Mouse (Mus musculus) lung, postnatal 25 days (tissue): ENCODE measurements around the gene Hmga1.

ENCODE experiments used
- DNase-seq: peaks from one replicate; pipeline ENCODE4 v3.0.0; 2022; ENCODE audit warnings: low spot score

Gene Hmga1

DNA sequence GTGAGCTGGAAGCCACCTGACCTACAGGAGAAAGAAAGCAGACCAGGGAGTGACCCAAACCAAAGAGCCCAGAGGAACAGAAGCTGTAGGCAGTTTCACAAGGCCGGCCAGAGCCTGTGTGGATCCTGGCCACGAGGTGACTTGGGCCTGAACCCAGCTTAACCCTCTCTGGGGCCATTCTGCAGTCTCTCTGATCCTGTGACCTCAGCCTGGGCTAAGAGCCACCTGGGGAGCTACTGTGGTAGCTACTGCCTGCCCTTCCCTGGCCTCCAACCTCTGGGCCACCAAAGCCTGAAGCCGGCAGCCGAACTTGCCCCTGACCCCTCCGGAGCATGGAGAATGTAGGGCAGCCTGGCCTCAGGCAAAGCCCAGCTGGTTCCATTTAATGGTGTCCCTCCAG is 27.5 kb upstream of the Hmga1 start:
- DNase-seq = no peak

DNA sequence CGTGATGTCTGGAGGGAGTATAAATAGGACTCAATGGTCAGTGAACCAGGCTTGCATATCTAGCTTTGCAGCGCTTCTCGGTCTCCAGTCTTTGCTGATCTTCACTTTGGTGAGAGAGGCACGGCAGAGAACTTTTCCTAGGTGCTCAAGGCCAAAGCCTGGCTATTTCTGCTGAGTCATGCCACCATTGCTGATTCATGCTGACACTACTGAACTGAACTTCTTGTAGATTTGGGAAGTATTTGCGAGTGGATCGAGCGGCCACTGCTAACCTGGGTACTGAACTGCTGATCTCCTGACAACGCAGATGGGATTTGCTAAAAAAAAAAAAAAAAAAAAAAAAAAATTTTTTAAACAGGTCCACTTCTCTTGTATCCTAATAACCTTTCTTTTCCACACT is 24.2 kb upstream of the Hmga1 start:
- DNase-seq = no peak

DNA sequence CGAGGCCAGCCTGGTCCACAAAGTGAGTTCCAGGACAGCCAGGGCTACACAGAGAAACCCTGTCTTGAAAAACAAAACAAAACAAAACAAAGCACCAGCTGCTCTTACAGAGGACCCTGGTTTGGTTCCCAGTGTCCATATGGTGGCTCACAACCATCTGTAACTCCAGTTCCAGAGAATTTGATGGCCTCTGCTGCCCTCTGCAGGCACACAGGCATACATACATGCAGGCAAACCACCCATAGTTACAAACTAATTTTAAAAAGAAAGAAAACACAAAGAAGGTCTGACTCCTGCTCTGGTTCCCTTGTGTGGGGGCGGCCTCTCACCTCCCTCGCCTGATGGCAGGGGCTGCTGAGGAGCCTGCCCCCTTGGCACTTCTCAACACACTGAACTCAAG is 22.9 kb upstream of the Hmga1 start:
- no peak for DNase-seq

DNA sequence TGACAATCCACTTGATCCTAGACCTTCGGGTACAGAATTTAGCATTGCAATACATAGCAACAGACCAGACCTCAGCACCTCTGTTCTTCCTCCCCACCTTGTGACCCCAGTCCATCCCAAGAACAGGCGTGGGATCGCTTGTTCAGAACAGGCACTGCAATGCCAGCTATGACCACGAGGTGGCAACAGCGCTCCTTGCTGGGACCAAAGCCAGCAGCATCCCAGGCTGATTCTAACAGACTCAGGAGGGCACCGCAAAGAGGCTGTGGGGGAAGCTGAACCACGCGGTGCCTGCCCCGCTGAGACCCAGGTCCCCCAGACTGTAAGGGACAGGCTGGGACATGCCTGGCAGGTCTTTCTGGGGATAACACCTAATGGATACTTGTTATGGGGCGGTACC is 21.6 kb upstream of the Hmga1 start:
- peak; percentile 86 for DNase-seq

DNA sequence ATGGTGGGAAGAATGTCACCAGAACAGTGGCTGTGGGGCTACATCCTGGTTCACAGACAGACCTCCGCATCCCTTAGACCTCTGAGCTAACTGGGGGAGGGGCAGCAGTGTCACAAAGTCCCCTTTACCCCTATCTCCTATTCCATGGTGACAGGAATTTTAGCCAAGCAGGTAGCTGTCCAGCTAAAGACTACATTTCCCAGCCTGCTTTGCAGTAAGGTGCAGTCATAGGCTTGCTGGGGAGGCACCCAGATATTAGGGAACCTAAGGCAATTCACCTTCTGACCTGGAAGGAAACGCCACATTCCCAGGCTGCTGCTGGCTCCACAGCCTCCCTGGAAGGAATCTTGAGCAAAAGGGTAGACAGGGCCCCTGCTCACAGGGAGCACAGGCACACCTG is 15.0 kb upstream of the Hmga1 start:
- no peak for DNase-seq

DNA sequence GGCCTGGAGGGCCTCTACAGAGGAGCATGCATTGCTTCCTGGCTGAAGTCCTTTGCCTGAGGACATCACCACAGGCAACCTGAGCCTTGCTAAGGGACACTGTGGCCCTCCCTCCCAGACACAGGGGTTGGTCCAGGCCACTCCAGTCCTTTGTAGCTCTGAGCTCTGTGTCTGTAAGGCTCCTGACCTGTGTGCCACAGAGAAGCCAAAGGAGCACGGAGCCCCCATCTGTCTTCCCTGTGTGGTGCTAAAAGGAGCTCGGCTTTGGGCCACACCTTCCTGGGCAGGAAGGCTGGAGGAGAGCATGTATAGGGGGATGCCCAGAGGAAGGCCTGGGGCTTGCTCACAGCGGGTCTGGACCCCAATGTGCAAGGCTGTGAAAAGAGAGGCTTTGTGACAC is 14.3 kb upstream of the Hmga1 start:
- DNase-seq = no peak

DNA sequence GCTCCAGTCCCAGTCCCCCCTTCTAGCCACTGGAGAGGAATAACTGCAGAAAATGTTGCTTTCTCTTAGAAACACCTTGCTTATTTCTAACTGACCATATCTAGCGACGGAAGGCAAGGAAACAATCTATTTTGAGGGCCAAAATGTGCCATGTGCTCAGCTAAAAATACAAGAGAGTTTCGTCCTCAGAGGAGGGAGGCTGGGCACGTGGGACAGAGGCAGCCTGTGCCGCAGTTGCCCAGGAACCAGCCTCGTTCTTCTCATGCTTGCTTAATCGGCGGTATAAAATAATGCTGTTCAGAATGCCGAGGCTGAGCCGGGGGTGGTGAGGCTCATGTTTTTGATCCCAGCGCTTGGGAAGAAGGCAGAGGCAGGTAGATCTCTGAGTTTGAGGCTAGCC is 11.7 kb upstream of the Hmga1 start:
- no peak for DNase-seq

DNA sequence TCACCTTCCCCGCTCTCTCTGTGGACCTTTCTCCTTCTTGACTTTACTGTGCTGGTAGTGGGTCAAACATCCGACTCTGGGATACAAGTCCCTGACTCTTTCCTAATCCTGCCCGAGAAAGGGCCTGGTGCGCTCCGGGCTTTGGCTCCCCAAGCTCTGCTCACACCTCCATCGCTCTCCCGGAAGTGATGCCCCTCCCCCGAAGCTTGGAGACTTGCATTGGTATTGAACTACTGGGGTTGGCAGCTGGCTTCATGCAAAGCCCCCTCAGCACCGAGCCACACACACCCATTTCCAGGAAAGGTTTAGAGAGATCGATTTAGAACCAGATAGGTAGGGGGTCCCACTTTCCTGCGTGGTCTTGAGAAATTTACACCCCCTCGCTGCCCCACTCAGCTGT is 10.3 kb upstream of the Hmga1 start:
- no peak for DNase-seq

DNA sequence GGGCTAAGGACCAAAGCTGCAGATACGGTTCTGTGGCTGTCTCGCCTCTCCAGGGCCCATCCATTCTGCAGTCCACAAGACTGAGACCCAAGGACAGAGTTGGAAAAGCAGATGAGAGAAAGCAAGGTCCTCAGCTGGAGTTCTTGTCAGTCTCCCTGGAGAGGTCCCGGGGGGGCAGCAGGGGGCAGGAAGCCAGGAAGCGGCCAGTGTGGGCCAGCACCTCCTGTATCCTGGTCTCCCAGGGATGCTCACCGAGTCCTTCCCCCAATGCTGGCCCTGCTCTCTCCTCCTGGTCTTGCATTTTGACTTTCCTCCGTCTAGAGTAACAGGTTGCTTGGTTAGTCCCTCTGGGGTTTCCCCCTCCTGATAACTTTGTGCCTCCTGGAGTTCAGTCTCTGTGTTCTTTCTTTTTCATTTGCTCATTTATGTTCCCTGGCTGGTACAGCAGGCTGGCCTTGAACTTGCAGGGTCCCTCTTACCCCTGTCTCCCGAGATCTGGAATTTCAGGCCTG is 9.7 kb upstream of the Hmga1 start:
- DNase-seq = no peak

DNA sequence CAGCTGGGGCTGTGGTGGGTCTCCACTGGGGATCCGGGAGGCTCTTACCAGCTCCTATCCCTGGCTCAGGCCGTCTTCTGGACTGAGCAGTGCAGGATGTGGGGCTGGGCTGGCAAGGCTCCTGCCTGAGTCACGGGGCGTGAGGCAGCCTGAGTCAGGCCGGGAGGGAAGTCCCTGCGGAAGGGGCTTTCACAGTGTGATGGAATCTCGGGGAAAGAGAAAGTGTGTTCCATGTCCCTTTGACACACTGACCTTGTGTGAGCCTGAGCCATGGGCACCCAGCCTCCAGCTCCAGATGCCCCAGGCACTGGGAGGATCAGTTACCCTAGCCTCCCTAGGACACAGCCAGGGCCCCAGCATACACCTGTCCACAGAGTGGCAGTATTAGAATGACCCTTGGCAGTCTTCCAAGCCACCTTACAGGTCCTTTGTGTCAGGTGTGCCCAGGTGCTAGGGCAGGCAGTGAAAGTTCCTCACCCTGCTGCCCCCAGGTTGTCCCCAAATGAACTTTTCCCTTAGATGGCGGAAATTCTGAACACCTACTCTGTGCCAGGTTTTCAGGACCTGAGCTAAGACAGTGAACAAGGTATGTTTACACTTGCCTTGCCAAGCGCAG is 8.9 kb upstream of the Hmga1 start:
- DNase-seq = no peak

DNA sequence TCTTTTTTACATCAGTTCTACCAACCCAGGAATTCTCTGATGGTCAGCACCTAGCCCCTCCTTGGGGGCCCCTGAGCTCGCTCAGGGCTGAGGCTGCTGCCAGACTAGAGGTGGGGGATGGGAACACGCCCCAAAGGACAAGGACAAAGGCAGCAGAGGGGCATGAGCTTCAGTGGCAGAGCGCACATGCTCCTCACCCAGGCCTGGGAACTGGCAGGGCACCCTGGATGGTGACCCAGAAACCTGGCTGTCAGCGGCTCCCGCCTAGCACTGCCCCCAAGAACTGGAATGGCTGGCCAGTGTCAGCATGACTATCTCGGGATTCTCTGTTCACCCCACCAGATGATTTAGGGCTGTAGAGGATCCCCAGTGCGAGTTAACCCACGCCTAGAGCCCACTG is 7.1 kb upstream of the Hmga1 start:
- no peak for DNase-seq

DNA sequence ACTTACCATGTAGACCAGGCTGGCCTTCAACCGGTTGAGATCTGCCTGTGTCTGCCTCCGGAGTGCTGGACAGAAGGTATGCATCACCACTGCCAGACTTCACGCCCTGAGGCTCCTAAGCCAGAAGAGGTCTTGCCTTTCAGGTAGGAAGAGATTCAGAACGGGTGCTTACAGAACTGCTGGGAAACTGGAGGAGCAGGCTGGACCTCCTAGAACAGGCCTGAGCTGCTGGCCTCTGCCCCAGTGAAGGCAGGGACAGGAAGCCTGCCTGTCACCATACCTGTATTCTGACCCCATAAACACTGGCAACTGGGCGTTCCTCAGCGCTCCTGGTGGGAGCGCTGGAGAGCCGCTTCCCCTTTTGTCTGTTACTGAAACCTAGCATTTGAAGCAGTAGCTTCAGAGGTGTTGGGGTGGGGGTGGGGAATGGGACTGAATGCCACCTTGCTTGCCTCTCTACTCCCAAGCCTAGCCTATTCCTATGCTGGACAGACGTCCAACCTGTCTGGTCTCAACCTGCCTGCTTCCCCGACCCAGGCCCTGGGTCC is 4.8 kb upstream of the Hmga1 start:
- no peak for DNase-seq

DNA sequence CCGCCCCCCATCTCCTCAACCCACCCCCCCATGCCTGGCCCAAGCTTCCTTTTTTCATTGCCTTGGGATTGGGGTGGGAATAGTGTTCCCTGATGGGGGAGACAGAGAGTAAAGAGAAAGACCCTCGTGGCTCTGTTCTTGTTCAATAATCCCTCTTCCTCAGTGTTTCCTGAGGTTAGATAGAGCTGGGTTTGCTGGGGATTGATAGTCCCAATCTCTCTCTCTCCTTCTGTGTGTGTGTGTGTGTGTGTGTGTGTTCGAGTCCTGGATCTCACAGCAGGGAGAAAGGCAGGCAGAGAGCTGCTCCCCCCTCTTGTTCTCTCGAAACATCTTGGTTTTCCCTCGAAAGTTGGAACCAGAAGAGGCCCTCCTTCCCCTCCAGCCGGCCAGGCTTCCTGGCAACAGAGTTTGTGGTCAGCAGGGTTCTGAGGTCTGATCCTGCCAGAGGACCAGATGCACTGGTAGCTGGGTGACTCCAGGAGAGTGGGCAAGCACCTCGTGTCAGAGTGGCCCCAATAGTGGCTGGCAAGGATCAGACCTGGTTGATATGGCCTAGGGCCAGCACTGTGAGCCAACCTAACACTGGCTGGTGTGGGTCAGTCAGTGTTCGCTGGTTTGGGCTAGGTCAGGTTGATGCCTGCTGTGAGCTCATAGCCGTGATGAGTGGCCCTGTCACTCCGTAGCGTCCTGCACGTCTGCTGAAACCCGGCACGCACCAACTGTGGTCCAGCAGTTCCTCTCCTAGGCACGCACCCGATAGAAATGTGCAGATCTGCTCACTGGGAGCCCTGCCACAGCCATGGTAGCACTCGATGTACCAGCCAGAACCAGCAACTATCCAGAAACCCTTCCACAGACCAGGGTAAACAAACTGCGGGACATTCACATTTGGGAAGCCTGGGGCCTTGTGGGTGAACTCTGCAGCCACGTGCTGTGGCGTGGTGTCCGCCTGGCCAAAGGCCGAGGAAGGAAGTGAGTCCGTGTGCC is 3.8 kb upstream of the Hmga1 start:
- DNase-seq = no peak

DNA sequence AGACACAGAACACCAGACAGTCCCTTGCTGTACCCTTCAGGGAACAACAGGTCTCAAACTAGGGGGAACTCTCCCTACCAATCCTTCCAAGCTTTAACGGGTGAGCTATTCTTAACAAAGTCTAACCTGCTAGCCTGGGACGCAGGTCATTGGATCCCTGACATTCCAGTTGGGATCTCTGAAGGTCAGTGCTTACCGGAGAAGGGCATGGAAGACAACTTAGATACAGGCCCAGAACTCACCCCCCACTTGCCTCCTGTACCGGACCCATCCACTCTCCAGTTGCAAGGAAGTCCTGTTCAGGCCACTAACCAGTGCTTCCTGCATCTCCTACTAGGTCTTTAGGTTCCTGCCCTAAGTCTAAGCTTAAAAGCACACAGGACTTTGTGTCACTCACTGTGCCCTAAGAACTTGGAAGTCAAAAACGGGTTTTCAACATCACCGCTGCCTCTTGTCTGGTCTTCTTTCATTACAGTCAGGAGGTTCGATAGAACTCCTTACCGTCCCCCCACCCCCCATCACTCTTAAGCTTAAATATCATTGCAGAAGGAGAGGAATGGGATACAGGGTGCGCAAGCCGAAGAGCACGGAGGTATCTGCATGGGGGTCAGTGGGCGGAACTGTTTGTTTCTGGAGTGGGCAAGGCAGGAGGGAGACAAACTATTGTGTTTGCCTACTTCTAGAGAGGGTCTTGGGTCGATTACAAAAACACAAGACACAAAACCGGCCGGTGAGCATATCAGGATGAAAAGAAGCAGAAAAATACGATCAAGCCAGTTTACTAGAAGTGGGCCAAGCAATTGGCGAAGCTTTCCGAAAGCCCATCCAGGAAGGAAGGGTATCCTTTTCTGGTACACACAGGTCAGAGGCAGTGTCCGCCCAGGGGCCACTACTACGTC is 2.0 kb upstream of the Hmga1 start:
- DNase-seq = no peak

DNA sequence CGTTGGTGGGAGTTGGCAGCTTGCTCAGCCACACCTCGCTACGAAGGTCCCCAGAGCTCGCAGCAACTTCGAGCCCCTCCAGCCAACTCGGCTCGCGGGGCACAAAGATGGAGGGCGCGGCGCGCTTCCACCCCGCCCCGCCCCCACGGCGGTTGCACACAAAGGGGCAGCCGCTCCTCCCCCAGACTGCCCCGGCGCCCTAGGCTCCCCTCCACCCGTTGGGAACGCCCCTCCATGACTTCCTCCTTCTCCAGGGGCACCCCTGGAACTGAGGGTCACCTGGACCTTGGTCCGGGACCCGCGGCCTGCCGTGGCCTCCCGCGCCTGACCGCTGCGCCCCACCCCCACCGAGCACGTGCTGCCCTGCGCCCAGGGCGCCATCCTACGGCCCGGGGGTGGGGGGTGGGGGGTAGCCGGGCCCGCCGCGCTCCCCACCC is 1.2 kb upstream of the Hmga1 start:
- peak; percentile 32 for DNase-seq

DNA sequence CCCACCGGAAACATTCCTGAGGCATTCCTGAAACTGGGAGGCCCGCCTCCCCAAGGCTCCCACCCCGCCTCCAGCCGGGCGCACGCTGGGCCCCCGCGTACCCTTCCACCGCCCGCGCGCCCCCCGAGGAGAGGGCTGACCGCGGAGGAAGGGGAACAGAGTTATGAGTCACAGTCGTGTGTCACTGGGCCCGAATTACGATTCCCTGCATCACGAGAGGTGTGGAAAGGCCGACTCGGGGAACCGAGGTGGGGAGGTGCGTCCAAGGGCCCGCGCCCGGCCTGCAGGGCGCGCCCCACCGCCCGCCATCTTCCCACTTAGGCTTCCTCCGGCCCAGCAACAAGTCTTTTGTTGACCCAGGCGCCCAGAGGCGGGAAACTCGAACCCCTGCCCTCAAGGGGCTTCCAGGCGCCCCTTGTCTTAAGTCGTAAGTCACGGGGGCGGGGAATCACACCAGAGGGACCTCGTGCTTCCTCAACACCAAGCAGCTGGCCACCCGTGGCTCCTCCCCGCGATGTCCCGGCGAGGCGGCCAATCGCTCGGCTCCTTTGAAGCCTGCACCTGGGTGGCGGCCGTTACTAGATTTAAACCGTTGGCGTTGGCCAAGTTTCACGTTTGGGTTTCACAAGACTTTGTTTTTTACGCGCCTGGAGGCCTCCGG is 655 bp upstream of the Hmga1 start:
- DNase-seq = peak; percentile 76

DNA sequence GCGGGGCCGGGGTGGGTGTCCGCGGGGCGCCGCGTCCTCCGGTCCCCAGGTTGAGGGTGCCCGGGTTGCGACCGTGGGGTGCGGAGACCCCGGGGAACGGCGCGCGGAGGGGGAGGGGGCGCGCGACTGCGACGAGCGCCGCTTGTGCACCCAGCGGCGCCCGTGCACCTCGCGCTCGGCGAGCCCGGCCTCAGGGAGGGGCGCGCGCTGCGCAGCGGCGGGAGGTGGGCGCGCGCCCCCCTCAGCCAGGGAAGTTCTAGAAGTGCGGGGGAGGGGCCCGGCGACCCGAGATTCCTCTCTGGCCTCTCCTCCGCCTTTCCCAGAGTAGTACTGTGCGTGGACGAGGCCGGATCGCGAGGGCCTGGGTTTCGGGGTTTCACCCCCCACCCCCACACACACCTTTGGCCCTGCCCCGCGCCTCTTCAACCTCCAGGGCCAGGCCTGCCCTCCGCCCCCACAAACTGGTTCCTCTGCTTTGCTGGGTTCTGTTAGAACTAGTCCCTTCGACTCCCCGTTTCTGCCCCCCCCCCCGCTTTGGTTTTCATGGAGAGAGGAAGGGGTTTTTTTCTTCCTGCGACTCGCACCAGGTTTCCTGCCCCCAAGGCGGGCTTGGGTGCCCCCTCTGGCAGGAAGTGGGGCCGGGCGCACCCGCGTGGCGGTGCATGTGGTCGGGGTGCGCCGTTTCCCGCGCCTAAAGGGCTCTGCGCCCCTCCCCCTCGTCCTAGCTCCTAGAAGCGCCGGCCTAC is 1.1 kb downstream of the Hmga1 start:
- peak; percentile 32 for DNase-seq

DNA sequence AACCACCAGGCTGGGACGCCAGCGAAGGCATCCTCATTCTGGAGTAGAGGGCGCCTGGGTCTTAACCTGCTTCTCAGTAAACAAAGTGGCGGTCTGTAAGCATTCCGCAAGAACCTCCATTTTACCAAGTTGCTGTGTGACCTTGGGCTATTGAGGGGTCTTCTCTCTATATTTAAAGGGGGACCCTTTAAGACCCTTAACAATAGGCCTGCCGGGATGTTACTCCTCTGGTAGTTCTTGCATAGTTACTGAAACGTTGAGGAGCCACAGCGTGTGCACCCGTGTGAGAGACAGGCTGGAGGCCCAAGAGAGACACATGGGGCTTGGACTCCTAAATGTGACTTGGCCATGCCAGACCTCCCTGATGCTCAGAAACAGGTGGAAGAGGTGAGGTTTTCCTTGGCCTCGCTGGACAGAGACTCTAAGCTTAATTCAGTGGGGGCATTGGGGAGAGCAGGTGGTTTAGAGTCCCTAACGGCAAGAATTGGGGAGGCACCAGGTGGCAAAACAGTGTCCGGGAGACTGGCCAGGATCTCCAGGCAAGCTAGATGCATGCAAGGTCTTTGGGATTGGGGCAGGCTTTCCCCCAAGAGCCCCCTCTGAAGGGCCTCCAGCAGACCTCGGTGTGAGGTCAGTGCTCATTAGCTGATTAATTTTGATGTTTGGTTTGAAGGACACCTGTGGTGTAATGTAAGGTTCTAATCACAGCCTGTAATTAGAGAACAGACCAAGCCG is 1.8 kb downstream of the Hmga1 start:
- DNase-seq = no peak

DNA sequence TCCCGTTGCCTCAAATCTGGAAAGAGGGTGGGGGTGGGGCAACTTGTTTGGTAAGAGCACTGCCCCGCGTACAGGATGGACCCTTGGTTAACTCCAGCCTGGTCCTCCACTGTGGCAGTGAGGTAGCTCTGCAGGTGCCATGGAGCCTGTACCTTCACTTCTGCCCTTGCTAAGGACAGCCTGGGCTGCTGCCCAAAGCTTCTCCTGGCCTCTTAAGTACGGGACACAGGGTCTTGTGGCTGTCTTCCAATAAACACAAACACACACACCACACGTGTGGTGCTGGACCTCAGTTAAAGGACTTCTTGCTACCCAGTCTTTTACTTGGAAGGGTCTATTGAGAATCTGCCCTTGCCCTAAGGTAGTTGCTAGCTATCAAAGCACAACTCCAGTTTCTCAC is 2.5 kb downstream of the Hmga1 start:
- DNase-seq = no peak

DNA sequence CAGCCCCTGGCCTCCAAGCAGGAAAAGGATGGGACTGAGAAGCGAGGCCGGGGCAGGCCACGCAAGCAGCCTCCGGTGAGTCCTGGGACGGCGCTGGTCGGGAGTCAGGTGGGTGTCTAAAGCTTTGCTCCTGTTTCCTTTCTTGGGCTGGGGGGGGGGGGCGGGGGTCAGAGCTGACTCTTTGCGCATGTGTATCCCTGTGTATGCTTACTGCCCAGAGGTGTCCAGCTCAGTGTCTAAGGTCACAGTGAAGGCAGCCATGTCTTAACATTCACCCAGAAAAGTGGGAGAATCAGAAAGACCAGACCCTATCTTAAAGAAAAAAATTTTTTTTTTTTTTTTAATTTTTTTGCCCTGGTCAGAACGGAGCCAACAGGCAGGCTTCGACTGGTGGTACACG is 3.3 kb downstream of the Hmga1 start:
- DNase-seq = no peak
